Mouse (Mus musculus) urinary bladder, postnatal 36 days (tissue): Measurements from ENCODE around the gene Scn5a.

Experiments
- DNase-seq, 2 experiments: peaks; one replicate each; pipeline ENCODE4 v3.0.0; 2022; ENCODE audit warnings: low spot score in 2 of 2, mixed read lengths in 1 of 2

Gene Scn5a

DNA sequence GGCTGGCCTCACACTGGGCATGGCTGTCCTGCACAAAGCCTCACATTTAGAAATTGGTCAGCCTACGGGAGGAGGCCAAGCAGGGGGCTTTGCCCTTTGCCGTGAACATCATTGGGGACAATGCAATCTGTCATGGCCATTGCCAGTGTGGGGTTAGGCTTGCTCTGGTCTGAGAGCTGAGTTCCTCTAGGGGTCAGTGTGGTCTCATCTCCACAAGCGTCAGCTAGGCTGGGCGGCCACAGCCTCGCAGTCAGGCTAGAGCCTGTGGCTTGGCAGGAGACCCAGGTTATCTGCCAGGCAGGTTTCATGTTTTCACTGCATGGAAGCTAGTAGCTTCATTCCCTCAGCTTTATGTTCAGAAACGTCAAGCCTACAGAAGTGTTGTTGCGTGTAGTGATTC lies 113.2 kb downstream of the Scn5a start:
- no peak for DNase-seq

DNA sequence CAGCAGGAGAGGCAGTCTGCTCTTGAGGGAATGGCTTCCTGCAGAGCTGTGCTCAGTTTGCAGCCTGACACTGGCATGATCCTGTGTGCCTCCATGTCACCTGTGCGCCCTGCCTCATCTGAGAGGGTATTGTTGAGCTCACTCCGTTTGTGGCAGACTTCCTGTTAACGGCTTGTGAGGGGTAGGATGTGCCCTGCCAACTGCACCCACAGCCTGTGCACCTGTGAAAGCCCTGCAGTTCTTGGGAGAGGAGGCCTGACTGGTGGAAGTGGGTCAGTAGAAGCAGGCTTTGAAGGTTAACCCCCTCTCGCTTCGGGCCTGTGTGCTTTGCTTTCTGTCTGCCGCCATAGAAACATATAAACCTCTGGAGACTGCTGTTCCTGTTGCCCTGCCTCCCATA lies 113.8 kb downstream of the Scn5a start:
- DNase-seq, result no peak

DNA sequence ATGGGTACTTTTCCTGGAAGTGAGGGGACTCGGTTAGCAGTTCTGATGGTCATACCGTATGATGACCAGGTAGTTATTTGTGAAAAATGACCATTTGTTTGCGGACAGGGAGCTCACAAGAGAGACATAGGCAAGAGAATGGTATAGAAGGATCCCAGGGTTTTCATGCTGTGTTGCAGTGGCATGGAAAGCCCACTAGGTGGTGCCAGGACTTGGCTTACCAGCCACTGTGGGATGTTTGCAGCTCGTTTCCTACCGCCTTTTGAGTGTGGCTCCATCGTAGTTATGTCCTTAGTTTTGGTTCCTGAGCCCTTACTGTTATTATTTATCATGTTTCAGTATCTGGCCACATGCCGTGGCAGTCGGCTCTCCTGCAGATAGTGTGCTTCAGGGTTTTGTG lies 118.4 kb downstream of the Scn5a start:
- peak in 1 of 2 experiments; percentile 49 for DNase-seq

DNA sequence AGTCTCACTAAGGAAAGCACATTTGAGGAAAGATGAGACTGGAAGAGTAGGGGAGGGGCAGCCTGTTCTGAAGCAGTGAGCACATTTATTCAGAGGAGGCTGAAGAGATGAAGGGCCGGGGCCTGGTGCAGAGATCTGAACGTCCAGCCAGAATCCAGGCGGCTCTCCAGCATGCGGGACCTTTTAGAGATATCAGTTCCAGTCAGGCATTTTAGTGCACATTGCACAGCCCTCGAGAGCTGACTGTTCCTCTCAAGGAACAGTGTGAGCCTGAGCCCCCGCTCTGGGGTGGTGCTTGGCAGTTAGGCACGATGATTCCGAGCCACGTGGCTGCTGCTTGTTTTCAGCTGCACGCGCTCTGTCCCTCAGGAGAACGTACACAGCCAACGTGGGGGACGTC lies 121.7 kb downstream of the Scn5a start:
- no peak for DNase-seq

DNA sequence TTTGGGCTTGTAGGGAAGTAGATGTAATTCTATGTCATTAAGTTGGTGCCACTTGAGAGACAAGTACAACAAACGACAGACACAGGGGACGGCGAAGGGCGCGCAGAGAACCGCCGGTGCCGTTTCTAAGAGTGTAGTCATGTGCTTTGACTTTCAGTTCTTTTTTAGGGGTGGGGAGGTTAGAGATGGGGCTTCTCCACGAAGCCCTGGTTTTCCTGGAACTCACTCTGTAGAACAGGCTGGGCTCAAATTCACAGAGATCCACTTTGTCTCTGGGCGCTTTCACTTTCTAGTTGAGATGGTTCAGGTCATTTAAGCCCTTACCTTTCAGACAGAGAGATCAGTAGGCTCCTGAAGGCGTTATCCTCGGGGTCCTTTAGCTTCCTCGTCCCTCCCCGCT lies 122.8 kb downstream of the Scn5a start:
- no peak for DNase-seq

DNA sequence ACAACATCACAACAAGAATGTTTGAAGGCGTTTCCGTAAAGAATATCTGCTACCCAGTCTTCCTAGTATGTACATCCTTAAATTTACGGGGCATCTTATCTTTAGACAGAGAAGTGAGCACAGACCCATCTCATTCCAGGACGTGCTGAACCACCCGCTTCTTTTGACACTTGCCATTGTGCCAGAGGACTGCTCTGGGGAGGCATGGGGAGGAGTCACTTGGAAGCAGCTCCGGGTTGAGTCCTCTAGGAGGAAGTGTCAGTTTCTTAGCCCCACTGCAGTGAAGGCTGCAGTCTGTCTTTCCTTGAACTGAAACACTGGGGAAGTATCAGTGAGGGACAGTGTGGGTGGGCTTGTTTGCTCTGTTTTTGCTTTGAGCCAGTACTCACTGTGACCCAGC lies 133.1 kb downstream of the Scn5a start:
- no peak for DNase-seq

DNA sequence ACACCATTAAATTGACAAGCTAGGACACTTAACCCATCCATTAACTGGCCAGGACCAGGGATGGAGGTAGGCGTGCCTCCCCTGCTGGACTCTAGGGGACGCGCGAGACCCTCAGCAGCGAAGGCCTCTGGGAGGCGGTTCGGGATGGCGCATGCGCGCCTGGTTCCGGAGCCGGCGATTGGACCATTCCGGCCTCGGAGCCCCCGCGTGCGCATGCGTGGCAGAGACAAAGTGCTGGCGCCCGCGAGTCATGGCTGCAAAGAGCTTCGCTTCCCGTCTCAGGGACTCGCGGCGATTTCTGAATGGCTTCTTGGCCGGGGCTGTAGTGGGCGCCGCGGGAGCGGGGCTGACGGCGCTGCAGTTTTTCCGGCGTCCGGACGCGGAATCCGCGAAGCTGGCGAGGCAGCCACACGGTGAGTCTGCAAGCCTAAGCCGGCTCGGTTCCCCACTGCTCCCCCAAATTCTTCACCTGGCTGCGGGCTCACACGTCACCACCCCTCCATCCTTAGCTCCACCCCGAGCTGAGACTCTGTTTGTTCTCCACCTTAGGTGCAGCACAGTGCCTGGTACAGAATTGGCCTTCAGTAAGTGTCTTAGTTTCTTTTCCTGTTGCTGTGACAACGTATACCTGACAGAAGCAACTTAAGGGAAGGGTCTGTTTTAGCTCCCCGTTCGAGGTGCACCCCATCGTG lies 133.9 kb downstream of the Scn5a start, which contains the start of gene Exog:
Gene Exog, plus strand, starts transcription at position 206 of the 692 bp plus-strand sequence.
- peak; percentile 94 to 98 for DNase-seq

DNA sequence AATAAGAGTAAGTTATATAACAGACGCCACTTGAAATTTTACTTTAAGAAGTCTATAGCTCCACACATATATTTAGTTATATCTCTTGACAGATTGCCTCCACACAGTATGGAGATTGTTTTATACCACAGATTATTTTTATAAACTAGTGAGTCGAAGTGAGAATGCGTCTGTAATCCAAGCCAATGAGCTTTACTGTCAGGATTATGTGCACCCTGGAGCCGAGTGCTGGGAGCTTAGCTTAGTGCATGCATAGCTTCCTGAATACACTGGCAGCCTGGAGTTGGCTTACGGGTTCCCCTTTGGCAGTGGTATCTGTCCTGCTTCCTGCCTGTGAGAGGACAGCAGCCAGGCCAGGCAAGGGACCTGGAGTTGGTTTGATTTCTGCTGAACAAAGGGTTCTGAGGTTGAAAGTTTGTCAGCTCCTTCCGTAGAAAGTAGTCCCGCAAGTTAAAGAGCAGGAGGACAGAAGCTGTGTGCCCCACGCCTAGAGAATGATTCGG lies 140.3 kb downstream of the Scn5a start:
- no peak for DNase-seq

DNA sequence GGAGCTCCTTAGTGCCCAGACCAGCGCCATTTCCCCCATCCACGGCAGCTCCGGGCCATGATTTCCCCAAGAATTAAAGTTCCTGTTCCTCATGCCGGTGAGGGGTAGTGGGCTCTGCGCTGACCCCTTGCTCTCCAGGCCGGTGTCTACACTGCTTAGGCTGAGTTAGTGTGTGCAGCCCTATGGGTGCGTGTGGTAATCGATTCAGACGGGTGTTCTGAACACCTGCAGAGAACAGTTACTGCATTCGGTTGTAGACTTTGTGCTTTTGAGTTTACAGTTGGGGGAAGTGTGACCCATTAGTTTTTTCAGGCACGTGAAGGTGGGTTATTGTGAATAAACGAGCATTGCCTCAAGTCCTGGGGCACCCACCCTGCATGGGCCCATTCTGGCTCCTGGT lies 140.8 kb downstream of the Scn5a start:
- no peak for DNase-seq

DNA sequence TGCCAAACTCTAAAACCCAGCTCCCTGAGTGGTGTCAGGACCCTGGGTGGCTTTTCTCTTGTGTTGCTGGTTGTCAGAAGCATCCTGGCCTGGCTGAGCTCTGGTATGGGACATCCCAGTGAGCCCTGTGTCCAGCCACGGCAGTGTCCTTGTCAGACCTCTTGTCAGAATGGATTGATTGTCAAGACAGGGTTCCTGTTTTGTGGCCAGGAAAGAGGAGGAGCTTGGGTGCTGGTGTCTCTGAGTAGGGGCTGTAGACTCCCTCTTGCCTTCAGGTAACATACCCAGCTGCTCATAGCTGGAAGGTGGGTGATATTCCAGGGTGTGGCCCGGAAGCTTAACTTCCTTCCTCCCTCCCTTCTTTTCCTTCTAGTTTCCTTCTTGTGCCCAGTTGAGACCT lies 143.0 kb downstream of the Scn5a start:
- DNase-seq, result no peak
